Mouse (Mus musculus) heart, postnatal 0 days (tissue): ENCODE data around the gene Pard3b. TPM values are rescaled to one million over a fixed set of nuclear protein-coding genes. Genes with fewer than 3 reads are reported as not detected.

Source experiments
- ATAC-seq: fragments of 200-750 bp; cut with Nextera tagmentation; 2 replicates; pipeline ENCODE4 v1.8.0; 2017; ENCODE audit warnings: low read depth, moderate number of reproducible peaks, moderate library complexity; ENCODE audit not compliant: insufficient read depth
- DNase-seq: peaks from one replicate; pipeline ENCODE4 v3.0.0-alpha.2; 2016; ENCODE audit warnings: low spot score
- H3K27ac ChIP-seq: fragments of 300-500 bp; sonication (generic); 2 replicates; pipeline ENCODE4 v1.5.1; 2014; ENCODE audit warnings: low read depth, mild to moderate bottlenecking
- H3K27me3 ChIP-seq: fragments of 300-500 bp; sonication (generic); 2 replicates; pipeline ENCODE4 v1.6.1; 2014; ENCODE audit warnings: low read length, mixed read lengths; ENCODE audit not compliant: control insufficient read depth, insufficient read depth
- H3K36me3 ChIP-seq: fragments of 300-500 bp; sonication (generic); replicated peaks from 2 replicates; pipeline ENCODE4 v1.6.1; 2014; ENCODE audit warnings: low read length, mixed read lengths; ENCODE audit not compliant: control insufficient read depth, insufficient read depth
- H3K4me1 ChIP-seq: fragments of 300-500 bp; sonication (generic); 2 replicates; pipeline ENCODE4 v1.6.1; 2014; ENCODE audit warnings: antibody characterized with exemption; ENCODE audit not compliant: control insufficient read depth, insufficient read depth
- H3K4me2 ChIP-seq: fragments of 300-500 bp; sonication (generic); 2 replicates; pipeline ENCODE4 v1.6.1; 2014; ENCODE audit warnings: low read depth, mild to moderate bottlenecking, low read length, moderate library complexity
- H3K4me3 ChIP-seq: fragments of 300-500 bp; sonication (generic); 2 replicates; pipeline ENCODE4 v1.5.1; 2014; ENCODE audit warnings: low read depth, low read length
- H3K9ac ChIP-seq: fragments of 300-500 bp; sonication (generic); replicated peaks from 2 replicates; pipeline ENCODE4 v1.6.1; 2014; ENCODE audit warnings: low read depth, low read length, mixed read lengths
- H3K9me3 ChIP-seq: fragments of 300-500 bp; sonication (generic); replicated peaks from 2 replicates; pipeline ENCODE4 v1.6.1; 2016; ENCODE audit warnings: low read length; ENCODE audit not compliant: control insufficient read depth
- CTCF ChIP-seq: IDR thresholded peaks from 2 replicates; pipeline ENCODE4 v1.5.1; 2016; ENCODE audit warnings: antibody characterized with exemption, control low read depth, low read depth
- EP300 ChIP-seq: IDR thresholded peaks from 2 replicates; pipeline ENCODE4 v1.6.1; 2016; ENCODE audit warnings: antibody characterized with exemption, low read depth
- WGBS: fragments of 180-500 bp; shearing (Covaris S2); extraction: QIAGEN DNeasy Blood & Tissue Kit; methylation state at CpG from one replicate; pipeline ENCODE4 v1.1.7; 2014; 5-methylcytosine and 5-hydroxymethylcytosine counted together
- polyA plus RNA-seq: library from polyadenylated mRNA; unstranded; fragments of >200 nt; fragmentation: Nextera tagmentation; extraction: Ambion mirVana; gene quantifications from 2 replicates; pipeline ENCODE4 v1.2.1, GENCODE M21; 2015
- total RNA-seq: library from RNA; depleted of rRNA; stranded (reverse); fragments of >200 nt; gene quantifications from 2 replicates; pipeline ENCODE4 v1.2.3, GENCODE M21; 2014; ENCODE audit warnings: low replicate concordance

Pard3b gene
- total and polyA plus RNA-seq, 2 experiments from 2014 or later, result 8.4 to 8.9 TPM

DNA sequence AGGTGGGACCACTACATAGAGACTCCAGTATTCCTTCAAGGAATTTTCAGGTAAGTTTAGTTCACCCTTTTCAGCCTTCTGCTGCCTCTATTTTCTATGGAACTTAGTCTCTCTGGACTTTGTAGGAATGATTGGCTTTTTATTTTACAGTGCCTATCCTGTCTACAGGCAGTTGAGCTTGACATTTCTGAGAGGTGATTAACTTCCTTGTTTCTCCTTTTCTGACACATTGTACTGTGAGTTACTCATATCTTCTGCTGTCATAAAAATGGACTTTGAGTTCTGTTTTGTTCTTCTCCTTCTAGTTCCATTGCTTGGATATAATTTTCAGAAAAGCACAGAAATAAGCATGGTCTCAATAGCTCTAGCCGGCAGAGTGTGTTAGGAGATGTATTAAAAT, 112.4 kb downstream of the Pard3b start:
- no peaks in the 10 kb centered on the region for H3K36me3 ChIP-seq
- no peak for TF ChIP-seq CTCF
- no peak for TF ChIP-seq EP300
- no peak for ATAC-seq
- H3K9ac ChIP-seq, result no peak overlapping the region
- no peak overlapping the region for H3K27ac ChIP-seq
- H3K4me2 ChIP-seq, result no peak overlapping the region
- H3K9me3 ChIP-seq, result no peaks in the 10 kb centered on the region
- H3K27me3 ChIP-seq, result no peaks in the 10 kb centered on the region
- no peaks in the 10 kb centered on the region for H3K4me1 ChIP-seq
- H3K4me3 ChIP-seq, result no peak overlapping the region
- 96% methylated on average over 1 of the region's 1 CpGs for WGBS
- no peak for DNase-seq

DNA sequence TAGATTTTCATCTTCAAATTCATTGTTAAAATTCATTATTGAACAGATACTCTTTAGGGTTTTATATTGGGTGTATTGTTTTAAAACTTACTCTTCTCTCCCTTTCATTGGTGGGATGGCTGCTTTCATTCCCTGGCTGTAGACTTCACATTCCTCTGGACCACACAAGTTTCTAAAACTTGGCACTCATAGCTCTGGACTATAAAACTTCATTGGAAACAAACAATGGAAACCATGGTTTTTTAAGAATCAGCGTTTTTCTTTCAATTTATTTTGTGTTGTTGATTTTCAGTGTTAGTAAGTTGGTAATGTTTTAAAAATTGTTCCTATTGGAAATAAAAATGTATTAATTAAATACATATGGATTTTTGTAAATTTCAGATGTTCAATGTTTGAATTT, 118.1 kb downstream of the Pard3b start:
- no peak overlapping the region for H3K27ac ChIP-seq
- H3K9ac ChIP-seq, result no peak overlapping the region
- no peaks in the 10 kb centered on the region for H3K27me3 ChIP-seq
- no peak overlapping the region for H3K4me2 ChIP-seq
- H3K9me3 ChIP-seq, result no peaks in the 10 kb centered on the region
- no peak for ATAC-seq
- no peaks in the 10 kb centered on the region for H3K36me3 ChIP-seq
- no peak for DNase-seq
- no peaks in the 10 kb centered on the region for H3K4me1 ChIP-seq
- no peak overlapping the region for H3K4me3 ChIP-seq
- TF ChIP-seq CTCF (no peak), EP300 (no peak)
- 79% methylated on average over 1 of the region's 1 CpGs for WGBS

DNA sequence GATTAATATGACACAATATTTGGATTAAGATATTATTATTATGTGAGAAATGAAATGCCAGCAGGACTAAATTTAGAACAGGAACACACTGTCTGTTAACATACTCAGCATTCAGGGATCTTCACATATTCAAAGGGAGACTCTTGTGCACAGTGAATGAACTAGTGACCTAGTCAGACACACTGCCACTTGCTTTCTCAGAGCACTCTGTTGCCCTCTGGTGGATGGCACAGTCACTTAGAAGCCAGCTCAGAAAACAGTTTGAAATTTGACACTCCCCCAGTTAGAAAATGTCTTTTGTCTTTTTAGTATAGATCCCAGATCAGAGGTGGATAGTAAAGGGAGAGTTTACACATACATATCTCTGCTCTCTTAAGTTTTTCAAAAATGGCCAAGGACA, 132.6 kb downstream of the Pard3b start:
- TF ChIP-seq EP300 (no peak), CTCF (peak; percentile 87)
- DNase-seq (peak; percentile 80), ATAC-seq (peak; percentile 60; the same call in 1 of the 2 replicates)
- no peak overlapping the region for H3K9ac ChIP-seq
- H3K4me3 ChIP-seq, result no peak overlapping the region
- no peak overlapping the region for H3K27ac ChIP-seq
- no peaks in the 10 kb centered on the region for H3K4me1 ChIP-seq
- no peaks in the 10 kb centered on the region for H3K27me3 ChIP-seq
- no peaks in the 10 kb centered on the region for H3K36me3 ChIP-seq
- no peak overlapping the region for H3K4me2 ChIP-seq
- no peaks in the 10 kb centered on the region for H3K9me3 ChIP-seq

DNA sequence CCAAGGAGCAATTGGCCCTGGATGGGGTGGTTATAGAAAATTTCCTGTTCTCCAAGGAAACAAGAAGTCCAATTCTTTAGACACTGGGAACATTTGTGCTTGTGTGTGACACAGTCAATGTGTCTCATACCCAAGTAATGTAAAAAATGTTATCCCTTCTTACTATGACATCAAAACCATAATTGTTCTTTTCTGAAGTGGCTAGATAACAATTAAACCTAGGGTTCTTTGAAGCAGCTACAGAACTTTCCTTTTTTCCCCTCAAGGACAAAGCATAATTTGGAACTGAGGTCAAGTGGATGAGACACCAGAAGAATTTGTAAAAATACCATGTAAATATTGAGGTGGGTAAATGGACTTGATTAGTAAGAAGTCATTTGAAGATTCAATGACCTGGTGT, 140.1 kb downstream of the Pard3b start:
- no peak overlapping the region for H3K4me3 ChIP-seq
- no peak overlapping the region for H3K27ac ChIP-seq
- no peaks in the 10 kb centered on the region for H3K4me1 ChIP-seq
- H3K4me2 ChIP-seq, result no peak overlapping the region
- no peaks in the 10 kb centered on the region for H3K27me3 ChIP-seq
- no peak for DNase-seq
- H3K36me3 ChIP-seq, result no peaks in the 10 kb centered on the region
- H3K9me3 ChIP-seq, result no peaks in the 10 kb centered on the region
- no peak overlapping the region for H3K9ac ChIP-seq
- ATAC-seq, result no peak
- TF ChIP-seq CTCF, result no peak
- TF ChIP-seq EP300, result no peak

DNA sequence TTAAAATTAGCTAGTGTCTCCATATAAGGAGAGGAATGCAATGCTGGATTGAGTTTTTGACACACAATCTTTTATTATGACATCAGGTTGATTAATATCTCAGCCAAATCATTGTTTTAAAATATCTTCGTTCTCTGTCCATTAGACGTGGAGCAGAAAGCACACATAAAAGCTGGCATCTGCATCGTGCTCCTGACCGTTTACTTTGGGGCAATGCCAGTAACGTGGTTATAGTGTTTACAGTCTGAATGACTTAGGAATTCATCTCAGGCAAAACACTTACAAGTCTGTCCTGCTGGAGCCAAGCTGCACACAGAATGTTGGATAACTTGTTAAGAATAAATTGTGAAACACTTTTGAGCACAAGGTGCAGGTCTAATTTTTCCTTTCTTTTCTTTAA, 141.3 kb downstream of the Pard3b start:
- ATAC-seq (no peak), DNase-seq (peak; percentile 36)
- H3K36me3 ChIP-seq, result no peaks in the 10 kb centered on the region
- H3K27me3 ChIP-seq, result no peaks in the 10 kb centered on the region
- TF ChIP-seq CTCF (no peak), EP300 (no peak)
- H3K4me3 ChIP-seq, result no peak overlapping the region
- no peak overlapping the region for H3K4me2 ChIP-seq
- no peaks in the 10 kb centered on the region for H3K4me1 ChIP-seq
- H3K9ac ChIP-seq, result no peak overlapping the region
- H3K27ac ChIP-seq, result no peak overlapping the region
- H3K9me3 ChIP-seq, result no peaks in the 10 kb centered on the region
- WGBS, result 39% methylated on average over 5 of the region's 5 CpGs

DNA sequence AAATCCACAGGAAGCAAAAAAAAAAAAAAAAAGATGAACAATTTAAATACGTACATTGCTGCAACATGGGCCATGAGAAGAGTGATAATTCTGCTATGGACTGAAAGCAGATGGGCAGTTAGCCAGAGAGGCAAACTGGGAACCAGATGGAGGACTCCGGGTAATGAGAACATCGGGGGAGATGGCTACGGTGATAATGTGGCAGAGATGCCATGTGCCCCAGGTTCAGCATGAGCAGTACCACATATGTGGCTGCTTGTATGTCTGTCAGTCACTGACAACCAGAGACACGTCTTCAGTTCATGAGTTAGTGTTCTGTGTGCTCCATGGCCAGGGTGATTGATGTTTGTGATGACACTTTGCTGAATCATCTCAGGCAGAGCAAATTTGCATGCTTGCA, 157.7 kb downstream of the Pard3b start:
- H3K27ac ChIP-seq, result no peak overlapping the region
- H3K9ac ChIP-seq, result no peak overlapping the region
- H3K9me3 ChIP-seq, result no peaks in the 10 kb centered on the region; the same call in 1 of the 2 replicates
- DNase-seq (no peak), ATAC-seq (no peak)
- H3K4me2 ChIP-seq, result no peak overlapping the region
- no peak overlapping the region for H3K4me3 ChIP-seq
- H3K36me3 ChIP-seq, result no peaks in the 10 kb centered on the region
- WGBS, result 79% methylated on average over 5 of the region's 5 CpGs
- no peaks in the 10 kb centered on the region for H3K27me3 ChIP-seq
- H3K4me1 ChIP-seq, result no peaks in the 10 kb centered on the region
- no peak for TF ChIP-seq CTCF
- no peak for TF ChIP-seq EP300
